Mouse (Mus musculus) gastrocnemius, adult 8-10 months (tissue): ENCODE measurements at regions not wholly inside any gene's neighbourhood (a gene's known extent, or its start where the extent isn't known, plus 50 kb on each side); places are given as distances from the start of the nearest gene placed in this dataset.

ENCODE experiments used
- DNase-seq, 2 experiments: peaks; one replicate each; pipeline ENCODE4 v3.0.0; 2022; ENCODE audit warnings: low spot score in 2 of 2

- no peak for DNase-seq
Observed at GRCm38 (mm10) chr3:37887711-37888110, 163.4 kb upstream of the Gm5148 start.

DNA sequence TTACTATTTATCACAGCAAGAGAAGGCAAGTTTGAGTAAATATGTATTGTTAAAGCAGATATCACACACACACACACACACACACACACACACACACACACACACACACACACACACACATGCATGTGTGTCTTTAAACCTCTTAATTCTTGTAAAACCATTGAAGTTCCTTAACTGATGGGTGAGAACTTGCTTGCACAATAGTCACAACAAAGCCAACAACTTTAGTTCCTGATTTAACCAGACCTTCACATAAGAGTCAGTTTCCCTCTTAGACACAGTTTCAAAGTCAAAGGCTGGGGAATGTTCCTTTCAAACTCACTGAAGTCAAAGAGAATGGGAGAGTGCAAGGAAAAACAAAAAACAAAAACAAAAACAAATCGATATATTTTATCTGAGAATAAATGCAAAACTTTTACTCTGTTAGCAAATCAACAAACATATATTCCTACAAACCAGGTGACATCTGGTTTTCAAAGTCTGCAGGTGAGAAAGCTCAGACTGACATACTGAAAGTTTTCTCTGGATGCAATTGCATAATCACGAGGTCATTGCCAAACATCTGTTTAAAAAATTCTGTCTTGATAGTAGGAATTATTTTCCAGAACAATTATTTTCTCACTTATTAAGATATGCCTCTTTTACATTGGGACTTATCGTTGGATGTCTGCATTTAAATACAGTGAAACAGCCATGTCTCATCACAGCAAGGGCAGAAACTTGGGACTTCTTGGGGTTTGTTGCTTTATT is 162.6 kb upstream of the Gm5148 start:
- no peak for DNase-seq

GRCm38 (mm10) chr3:37885776-37886175 is 161.5 kb upstream of the Gm5148 start:
- no peak for DNase-seq

GRCm38 (mm10) chr3:37882417-37882816 is 158.1 kb upstream of the Gm5148 start:
- peak in 1 of 2 experiments; percentile 9 for DNase-seq

DNA sequence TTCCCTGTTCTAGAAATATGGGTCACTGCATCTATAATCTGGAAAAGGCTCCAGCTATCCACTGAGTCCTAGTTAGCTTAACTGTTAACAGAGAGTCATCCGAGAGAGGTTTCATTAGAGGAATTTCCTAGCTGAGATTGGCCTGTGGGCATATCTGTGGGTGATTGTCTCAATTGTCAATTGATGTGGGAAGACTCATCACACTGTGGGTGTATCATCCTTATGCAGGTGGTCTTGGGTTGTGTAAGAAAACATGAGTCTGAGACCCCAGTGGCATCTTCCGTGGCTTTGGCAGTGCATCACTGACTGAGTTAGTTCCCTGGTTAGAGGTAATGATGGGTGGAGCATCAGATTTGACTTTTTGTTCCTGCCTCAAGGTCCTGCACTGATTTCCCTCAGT is 156.7 kb upstream of the Gm5148 start:
- DNase-seq, result no peak

- no peak for DNase-seq
Observed at GRCm38 (mm10) chr3:37879056-37879455, 154.8 kb upstream of the Gm5148 start.

GRCm38 (mm10) chr3:37876016-37876765 is 151.9 kb upstream of the Gm5148 start:
- DNase-seq, result no peak

DNA sequence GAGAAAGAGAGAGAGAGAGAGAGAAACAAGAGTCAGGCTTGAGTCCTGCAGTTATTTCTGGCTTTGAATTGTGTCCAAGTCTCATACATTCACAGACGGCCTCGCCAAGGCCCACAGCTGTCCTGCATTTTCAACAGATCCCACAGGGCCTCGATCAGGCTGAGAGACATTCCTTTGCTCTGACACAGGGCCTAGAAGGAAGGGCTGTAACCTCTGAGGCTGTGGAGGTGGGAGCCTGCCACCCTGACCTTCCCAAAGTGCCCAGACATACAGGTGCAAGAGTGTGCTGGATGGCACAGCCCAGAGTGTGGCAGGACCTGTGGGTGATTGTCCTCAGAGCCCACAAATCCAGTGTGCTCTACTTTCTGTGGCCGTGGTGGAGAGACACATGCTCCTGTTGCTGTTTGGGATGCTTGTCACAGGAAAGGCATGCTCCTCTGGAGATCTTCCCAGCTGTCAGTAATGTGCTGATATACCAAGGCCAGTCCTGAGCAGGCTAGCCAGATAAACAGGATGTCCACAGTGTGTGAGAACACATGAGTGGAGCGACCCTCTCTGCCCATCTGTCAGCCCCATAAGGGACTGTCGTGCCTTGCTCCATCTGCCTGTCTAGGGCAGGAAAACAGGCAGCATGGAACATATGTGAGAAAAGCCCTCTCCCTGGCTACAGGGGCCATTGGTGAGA is 151.2 kb upstream of the Gm5148 start:
- peak; percentile 81 to 85 for DNase-seq

GRCm38 (mm10) chr3:37874864-37875263 is 150.6 kb upstream of the Gm5148 start:
- DNase-seq, result peak; percentile 10 to 25

- DNase-seq, result no peak
Observed at GRCm38 (mm10) chr3:37874346-37874745, 150.1 kb upstream of the Gm5148 start.

GRCm38 (mm10) chr3:37872329-37872728 is 148.0 kb upstream of the Gm5148 start:
- DNase-seq, result no peak

- DNase-seq, result no peak
Observed at GRCm38 (mm10) chr3:37871076-37871475, 146.8 kb upstream of the Gm5148 start.

DNA sequence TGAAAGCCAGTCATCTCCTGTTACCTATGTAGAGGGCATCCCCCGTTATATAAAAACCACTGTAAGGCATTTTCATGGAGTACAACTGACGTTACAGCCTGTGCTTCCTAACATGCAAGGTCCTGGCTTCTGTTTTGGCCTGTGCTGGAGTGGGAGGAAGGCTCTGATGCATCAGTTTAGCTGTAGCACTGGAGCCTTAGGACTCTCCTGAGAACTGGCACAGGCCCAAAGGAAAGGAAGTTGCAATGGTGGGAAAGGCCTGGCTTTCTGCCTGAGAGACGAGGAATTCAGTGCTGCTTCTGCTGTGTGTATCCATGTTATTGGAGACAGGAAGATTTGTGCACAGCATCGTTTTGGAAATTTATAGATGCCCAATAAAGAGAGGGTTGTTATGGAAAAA is 144.2 kb upstream of the Gm5148 start:
- no peak for DNase-seq

- DNase-seq, result no peak
Observed at GRCm38 (mm10) chr3:37862756-37863155, 138.5 kb upstream of the Gm5148 start.

GRCm38 (mm10) chr3:37860715-37861461 is 136.6 kb upstream of the Gm5148 start:
- DNase-seq, result no peak

DNA sequence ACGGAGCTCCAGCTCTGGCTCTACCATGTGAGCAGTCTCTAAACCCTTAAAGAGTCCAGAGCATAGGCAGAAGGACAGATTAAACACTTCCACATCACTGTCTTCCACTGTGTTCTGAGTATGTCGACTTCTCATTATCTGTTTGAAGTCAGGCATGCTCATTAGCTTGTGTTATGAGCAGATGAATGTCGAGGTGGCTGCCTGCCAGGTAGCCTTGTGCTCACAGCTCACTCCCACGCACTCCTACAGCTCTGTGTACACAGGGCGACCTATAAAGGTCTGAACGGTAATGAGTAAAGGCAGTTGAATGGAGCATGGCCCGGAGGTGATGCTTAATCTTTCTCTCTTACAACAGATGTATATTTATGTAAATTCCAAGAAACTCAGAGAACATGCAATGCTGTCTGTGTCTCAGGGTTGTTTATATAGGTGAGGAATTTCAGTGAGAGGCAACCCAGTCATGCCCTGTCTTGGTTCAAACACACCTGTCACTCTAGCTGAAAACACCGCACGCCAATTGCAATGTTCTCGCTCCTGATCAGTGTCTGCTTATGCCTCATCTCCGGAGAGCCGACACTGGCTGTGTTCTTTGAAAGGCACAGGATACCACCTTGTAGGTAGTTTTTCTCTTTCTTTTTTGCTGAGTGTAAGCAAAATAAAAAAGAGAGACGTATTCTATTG is 135.9 kb upstream of the Gm5148 start:
- no peak for DNase-seq

DNA sequence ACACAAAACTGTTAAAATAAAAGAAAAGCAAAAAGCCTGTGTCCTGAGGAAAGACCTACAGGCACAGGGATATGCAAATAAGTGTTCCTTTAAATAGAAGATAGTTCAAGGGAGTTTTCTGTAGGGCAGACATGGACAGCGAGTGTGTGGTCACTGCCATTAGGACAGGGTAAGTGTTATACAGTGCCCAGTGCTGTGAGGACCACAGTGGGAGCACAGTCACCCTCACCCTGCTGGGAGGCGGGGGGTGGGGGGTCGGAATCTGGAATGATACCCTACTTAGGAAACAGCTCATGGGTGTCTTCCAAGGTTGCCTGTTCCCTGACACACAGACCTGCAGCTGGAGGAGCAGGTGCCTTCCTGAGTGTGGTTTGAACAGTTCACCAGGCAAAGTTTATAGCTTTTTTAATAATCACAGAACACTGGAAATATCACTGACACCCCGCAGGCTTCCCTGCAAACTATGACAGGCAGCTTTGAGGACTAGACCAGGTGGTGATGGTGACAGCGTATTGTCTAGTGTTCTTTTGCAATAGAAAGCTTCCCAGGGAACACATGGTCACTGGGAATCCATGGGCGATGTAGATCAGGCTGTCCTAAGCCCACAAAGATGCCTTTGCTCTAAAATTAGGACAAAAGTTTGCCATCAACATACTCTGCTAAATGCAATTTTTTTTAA is 134.5 kb upstream of the Gm5148 start:
- no peak for DNase-seq

GRCm38 (mm10) chr3:37846191-37847003 is 122.1 kb upstream of the Gm5148 start:
- DNase-seq, result no peak

GRCm38 (mm10) chr3:37845313-37846023 is 121.2 kb upstream of the Gm5148 start:
- DNase-seq, result peak; percentile 55 to 58
